Mouse (Mus musculus) myocyte (in vitro differentiated cells): ENCODE results near the gene S100a10. TPM values are rescaled to one million over a fixed set of nuclear protein-coding genes. Genes with fewer than 3 reads are reported as not detected.

Source experiments
- H3K27me3 ChIP-seq: one replicate; pipeline ENCODE4 v1.6.1; 2011; ENCODE audit not compliant: control insufficient read depth, insufficient read depth, insufficient read length
- H3K36me3 ChIP-seq: one replicate; pipeline ENCODE4 v1.6.1; 2011; ENCODE audit not compliant: control insufficient read depth, insufficient read depth
- H3K4me2 ChIP-seq: one replicate; pipeline ENCODE4 v1.6.1; 2011; ENCODE audit warnings: low read depth, control low read depth
- H3K4me3 ChIP-seq: one replicate; pipeline ENCODE4 v1.5.1; 2011; ENCODE audit warnings: mild to moderate bottlenecking, control low read depth, moderate library complexity
- H3K79me2 ChIP-seq: one replicate; pipeline ENCODE4 v1.6.1; 2011; ENCODE audit not compliant: control insufficient read depth, insufficient read depth
- H3ac ChIP-seq: one replicate; pipeline ENCODE4 v1.6.1; 2011; ENCODE audit not compliant: control insufficient read depth, insufficient read length
- CEBPB ChIP-seq: IDR thresholded peaks from 2 replicates; pipeline ENCODE4 v1.6.1; 2011; ENCODE audit warnings: mild to moderate bottlenecking, moderate library complexity; ENCODE audit not compliant: poor library complexity, insufficient read depth, severe bottlenecking
- E2F4 ChIP-seq: IDR thresholded peaks from one replicate; pipeline ENCODE4 v1.6.1; 2011; ENCODE audit warnings: mild to moderate bottlenecking, control low read depth, moderate library complexity; ENCODE audit not compliant: insufficient read depth
- MAX ChIP-seq: IDR thresholded peaks from one replicate; pipeline ENCODE4 v1.6.1; 2011; ENCODE audit warnings: low read depth, mild to moderate bottlenecking, control low read depth
- MYOD1 ChIP-seq, 3 experiments: IDR thresholded peaks; one replicate each; pipeline ENCODE4 v1.6.1; 2011; ENCODE audit warnings: control low read depth in 2 of 3, low read depth in 2 of 3, mild to moderate bottlenecking in 2 of 3, moderate library complexity in 1 of 3; ENCODE audit not compliant: insufficient read length in 2 of 3, control insufficient read depth in 1 of 3
- MYOG ChIP-seq, 3 experiments: IDR thresholded peaks; one replicate each; pipeline ENCODE4 v1.6.1; 2011; ENCODE audit warnings: control low read depth in 2 of 3, low read depth in 2 of 3, mild to moderate bottlenecking in 2 of 3; ENCODE audit not compliant: insufficient read length in 2 of 3, control insufficient read depth in 1 of 3, insufficient read depth in 1 of 3
- POLR2A ChIP-seq: IDR thresholded peaks from one replicate; pipeline ENCODE4 v1.6.1; 2011; ENCODE audit warnings: low read depth, mild to moderate bottlenecking, control low read depth, moderate library complexity; ENCODE audit not compliant: insufficient read length
- POLR2AphosphoS2 ChIP-seq: IDR thresholded peaks from one replicate; pipeline ENCODE4 v1.6.1; 2011; ENCODE audit warnings: low read depth, control low read depth; ENCODE audit not compliant: insufficient read length
- REST ChIP-seq: IDR thresholded peaks from one replicate; pipeline ENCODE4 v1.6.1; 2011; ENCODE audit warnings: mild to moderate bottlenecking, control low read depth, moderate library complexity; ENCODE audit not compliant: insufficient read depth, insufficient read length
- SRF ChIP-seq: IDR thresholded peaks from one replicate; pipeline ENCODE4 v1.6.1; 2011; ENCODE audit warnings: low read depth; ENCODE audit not compliant: control insufficient read depth, insufficient read length
- TCF12 ChIP-seq: IDR thresholded peaks from one replicate; pipeline ENCODE4 v1.6.1; 2011; ENCODE audit warnings: mild to moderate bottlenecking, control low read depth; ENCODE audit not compliant: poor library complexity, insufficient read depth, severe bottlenecking
- TCF3 ChIP-seq: IDR thresholded peaks from one replicate; pipeline ENCODE4 v1.6.1; 2011; ENCODE audit warnings: low read depth, control low read depth; ENCODE audit not compliant: insufficient read length
- USF1 ChIP-seq: IDR thresholded peaks from one replicate; pipeline ENCODE4 v1.6.1; 2011; ENCODE audit warnings: low read depth, mild to moderate bottlenecking, control low read depth, moderate library complexity
- polyA plus RNA-seq: library from polyadenylated mRNA; unstranded; fragments of >200 nt; fragmentation: generic; extraction: Trizol; gene quantifications from one replicate; pipeline ENCODE4 v1.2.1, GENCODE M21; 2012; ENCODE audit warnings: missing spikeins

S100a10 gene
- polyA plus RNA-seq, 1 experiment = 788 TPM

GRCm38 (mm10) chr3:93519856-93520329 lies 35.0 kb upstream of the S100a10 start:
- peaks cover 16% of the 10 kb centered on the region for H3K36me3 ChIP-seq
- TF ChIP-seq POLR2A (no peak), MYOD1 (IDR thresholded peaks at IDR 0.05; ENCODE audit: control insufficient read depth in 1 of 3, insufficient read length in 2 of 3, low read depth in 2 of 3) (no peak), REST (no peak), MYOG (IDR thresholded peaks at IDR 0.05; ENCODE audit: control insufficient read depth in 1 of 3, insufficient read depth in 1 of 3, insufficient read length in 2 of 3, low read depth in 2 of 3) (no peak), TCF12 (no peak), POLR2AphosphoS2 (no peak), E2F4 (no peak), MAX (no peak), SRF (no peak), TCF3 (no peak), USF1 (no peak), CEBPB (no peak)
- peak overlapping the region; percentile 65 for H3K4me3 ChIP-seq
- H3ac ChIP-seq = no peak overlapping the region
- peak overlapping the region; percentile 76 for H3K4me2 ChIP-seq
- H3K27me3 ChIP-seq = no peaks in the 10 kb centered on the region
- peaks cover 36% of the 10 kb centered on the region for H3K79me2 ChIP-seq

- Histone ChIP-seq H3K4me2 (peak within 1 kb of the TSS; percentile 76), H3K36me3 (peaks cover 22% of the 10 kb centered on the region), H3ac (no peak within 1 kb of the TSS), H3K79me2 (peaks cover 39% of the 10 kb centered on the region), H3K4me3 (peak within 1 kb of the TSS; percentile 65), H3K27me3 (no peaks in the 10 kb centered on the region)
- TF ChIP-seq SRF (no peak), POLR2A (peak; percentile 68), POLR2AphosphoS2 (peak; percentile 86)
Observed at GRCm38 (mm10) chr3:93520330-93521193, 34.3 kb upstream of the S100a10 start, which contains the start of gene S100a11. S100a11 (plus strand) TSS chr3:93520488.

- Histone ChIP-seq H3K4me2 (peak overlapping the region; percentile 73), H3ac (no peak overlapping the region), H3K27me3 (no peaks in the 10 kb centered on the region), H3K36me3 (peaks cover 31% of the 10 kb centered on the region), H3K4me3 (peak overlapping the region; percentile 65), H3K79me2 (peaks cover 39% of the 10 kb centered on the region)
- TF ChIP-seq SRF (no peak), CEBPB (no peak), POLR2AphosphoS2 (peak; percentile 33), MYOD1 (IDR thresholded peaks at IDR 0.05; ENCODE audit: control insufficient read depth in 1 of 3, insufficient read length in 2 of 3, low read depth in 2 of 3) (no peak), MYOG (IDR thresholded peaks at IDR 0.05; ENCODE audit: control insufficient read depth in 1 of 3, insufficient read depth in 1 of 3, insufficient read length in 2 of 3, low read depth in 2 of 3) (no peak)
Observed at GRCm38 (mm10) chr3:93521462-93522057, 33.3 kb upstream of the S100a10 start.

- Histone ChIP-seq H3K4me2 (peak overlapping the region; percentile 63), H3K4me3 (peak overlapping the region; percentile 65)
- 0 out of 2 replicates have a peak, but pooled peaks have one; percentile 3 for TF ChIP-seq CEBPB
- no peak for TF ChIP-seq POLR2AphosphoS2
Observed at GRCm38 (mm10) chr3:93522611-93523010, 32.3 kb upstream of the S100a10 start.

GRCm38 (mm10) chr3:93527300-93527699 lies 27.6 kb upstream of the S100a10 start:
- H3K4me2 ChIP-seq = no peak overlapping the region
- H3K27me3 ChIP-seq = no peaks in the 10 kb centered on the region
- no peak overlapping the region for H3ac ChIP-seq
- no peak overlapping the region for H3K4me3 ChIP-seq
- TF ChIP-seq POLR2A (peak; percentile 55), REST (no peak), POLR2AphosphoS2 (peak; percentile 95)
- peaks cover 48% of the 10 kb centered on the region for H3K36me3 ChIP-seq
- peaks cover 25% of the 10 kb centered on the region for H3K79me2 ChIP-seq

More at GRCm38 (mm10) chr3:93522611-93523010, 32.3 kb upstream of the S100a10 start:
- Histone ChIP-seq H3K27me3 (no peaks in the 10 kb centered on the region), H3ac (no peak overlapping the region), H3K79me2 (peaks cover 39% of the 10 kb centered on the region), H3K36me3 (peaks cover 40% of the 10 kb centered on the region)
